Mouse (Mus musculus) brain, embryonic 14.5 days (tissue): ENCODE results near the gene Lipt1. TPM values are rescaled to one million over a fixed set of nuclear protein-coding genes. Genes with fewer than 3 reads are reported as not detected.

Experiments used
- DNase-seq: peaks from one replicate; pipeline ENCODE4 v3.0.0-alpha.2; 2011; ENCODE audit warnings: low read depth
- CTCF ChIP-seq: fragments of 200-500 bp; IDR thresholded peaks from 2 replicates; pipeline ENCODE4 v1.5.1; 2012; ENCODE audit warnings: inconsistent platforms, mild to moderate bottlenecking, moderate library complexity, borderline replicate concordance; ENCODE audit not compliant: insufficient read depth, insufficient read length; ENCODE audit errors: extremely low read depth
- POLR2A ChIP-seq: fragments of 200-500 bp; IDR thresholded peaks from 2 replicates; pipeline ENCODE4 v1.6.1; 2012; ENCODE audit warnings: mild to moderate bottlenecking, inconsistent platforms, borderline replicate concordance; ENCODE audit not compliant: poor library complexity, insufficient read depth, insufficient read length, severe bottlenecking; ENCODE audit errors: extremely low read depth
- polyA plus RNA-seq: library from polyadenylated mRNA; depleted of rRNA; stranded (reverse); fragments of >200 nt; gene quantifications from 2 replicates; pipeline ENCODE4 v1.2.3, GENCODE M21; 2012; rRNA removed

Lipt1 gene
- polyA plus RNA-seq, 1 experiment, result 4.8 TPM

GRCm38 (mm10) chr1:37912751-37913150 lies 41.2 kb downstream of the Lipt1 start:
- DNase-seq, result no peak
- no peak for TF ChIP-seq CTCF
- TF ChIP-seq POLR2A, result no peak

GRCm38 (mm10) chr1:37916393-37916792 lies 44.9 kb downstream of the Lipt1 start, which contains the start of gene Lyg2:
Lyg2 (minus strand) TSS chr1:37916493.
- DNase-seq, result no peak
- TF ChIP-seq POLR2A, result no peak
- no peak for TF ChIP-seq CTCF

GRCm38 (mm10) chr1:37917666-37918065 lies 46.1 kb downstream of the Lipt1 start:
- no peak for DNase-seq
- no peak for TF ChIP-seq POLR2A
- TF ChIP-seq CTCF, result no peak

DNA sequence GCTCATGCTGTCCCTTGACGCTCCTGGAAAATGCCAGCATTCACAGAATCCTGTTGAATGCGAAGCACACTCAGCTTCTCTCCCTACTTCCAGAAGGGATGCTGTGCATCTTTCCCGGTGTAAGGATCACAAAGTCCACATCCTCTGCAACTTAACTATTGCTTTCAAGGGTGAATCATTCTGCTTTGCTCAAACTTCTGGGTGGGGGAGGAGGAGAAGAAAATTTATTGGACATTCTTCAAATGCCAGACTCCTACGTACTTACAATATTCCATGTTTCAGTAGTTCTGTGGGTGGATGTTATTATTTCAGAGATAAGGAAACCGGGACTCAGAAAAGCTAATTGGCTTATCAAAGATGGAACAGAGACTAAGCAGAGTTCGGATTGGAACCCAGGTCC lies 46.6 kb downstream of the Lipt1 start:
- TF ChIP-seq CTCF, result no peak
- TF ChIP-seq POLR2A, result no peak
- DNase-seq, result no peak

GRCm38 (mm10) chr1:37922536-37922935 lies 51.0 kb downstream of the Lipt1 start:
- TF ChIP-seq CTCF (no peak), POLR2A (no peak)
- DNase-seq, result peak; percentile 9

Other genes with a start within 250 kb of the Lipt1 start
- gene 2010300C02Rik, start 151.7 kb upstream of the Lipt1 start, polyA plus RNA-seq, result 1.9 and 2.8 TPM in 2 replicates
- gene Tsga10, start 5.3 kb upstream of the Lipt1 start, polyA plus RNA-seq, result 16.0 and 17.6 TPM in 2 replicates
- 16.5 and 19.1 TPM in 2 replicates for gene Mitd1, start 18.7 kb downstream of the Lipt1 start, polyA plus RNA-seq
- 118 and 120 TPM in 2 replicates for gene Mrpl30, start 18.7 kb downstream of the Lipt1 start, polyA plus RNA-seq
- 0.03 TPM in 1 of 2 replicates, not detected in the other for gene Lyg2, start 44.8 kb downstream of the Lipt1 start, polyA plus RNA-seq
- gene Lyg1, start 86.0 kb downstream of the Lipt1 start, polyA plus RNA-seq, result not detected in 2 replicates
- 49.7 and 51.0 TPM in 2 replicates for gene Txndc9, start 126.2 kb downstream of the Lipt1 start, polyA plus RNA-seq
- 20.0 and 28.0 TPM in 2 replicates for gene Eif5b, start 126.3 kb downstream of the Lipt1 start, polyA plus RNA-seq